ENCODE assay signal across 8 mouse cellular contexts in genomic region chr11:118740001-118740400, GRCm38 (mm10).
DNase-seq lines count a peak whose midpoint lies in the region; ATAC-seq and TF ChIP-seq lines count a peak whose summit lies in the region.

No protein-coding gene starts in this region.

- WGBS in midbrain, embryonic 13.5 days, result 14% methylated on average over 6 of the region's 6 CpGs

- H3K9me3 ChIP-seq in midbrain, embryonic 13.5 days, result no peaks in the 10 kb centered on the region

- peak overlapping the region; percentile 77 for H3K27ac ChIP-seq in left cerebral cortex, adult 2 months
- no peak overlapping the region for H3K27ac ChIP-seq in midbrain, embryonic 13.5 days

- 0 out of 2 replicates have a peak, but pooled peaks have one; percentile 12 for ATAC-seq in midbrain, embryonic 13.5 days

- 0 out of 2 replicates have a peak overlapping the region, but pooled peaks have one; percentile 30 for H3K9ac ChIP-seq in midbrain, embryonic 13.5 days (replicated peaks)

- peak overlapping the region; percentile 41; the same call in 1 of the 2 replicates for H3K4me2 ChIP-seq in midbrain, embryonic 13.5 days (replicated peaks)

- H3K36me3 ChIP-seq in midbrain, embryonic 13.5 days, result no peaks in the 10 kb centered on the region

- H3K4me3 ChIP-seq in left cerebral cortex, adult 2 months, result no peak overlapping the region
- H3K4me3 ChIP-seq in midbrain, embryonic 13.5 days (replicated peaks), result no peak overlapping the region

- TF ChIP-seq CTCF in left cerebral cortex, adult 2 months (IDR thresholded peaks at IDR 0.05), result peak; percentile 83

- peak; percentile 73 to 76 for DNase-seq in left cerebral cortex, adult 18-20 months (ENCODE audit: low spot score in 2 of 2)
- no peak for DNase-seq in left cerebral cortex, adult 11 months (ENCODE audit: low spot score)
- peak; percentile 32 to 51 for DNase-seq in adrenal gland, postnatal 4 days (ENCODE audit: low spot score in 2 of 2)
- peak; percentile 11 for DNase-seq in fibroblast of lung, adult 2 months (ENCODE audit: low read depth)
- peak; percentile 42 for DNase-seq in heart, postnatal 25 days (ENCODE audit: low spot score)
- peak; percentile 77 to 78 for DNase-seq in left cerebral cortex, adult 2 months (ENCODE audit: extremely low spot score in 1 of 2, low spot score in 2 of 2)
- DNase-seq in spleen, postnatal 10 days (ENCODE audit: low spot score in 2 of 2), result peak; percentile 10 to 54

- H3K4me1 ChIP-seq in midbrain, embryonic 13.5 days (replicated peaks), result peaks cover 63% of the 10 kb centered on the region

- H3K27me3 ChIP-seq in midbrain, embryonic 13.5 days, result 0 out of 2 replicates have a peak, but pooled peaks cover 3% of the 10 kb centered on the region

- intact Hi-C loops in heart, postnatal 25 days (cut with DNase I), result loop anchor here (2.0 to 5.0 kb wide), 4 partner anchors 168 to 293 kb away; no protein-coding TSS in a partner anchor
- intact Hi-C loops in left cerebral cortex, adult 2 months (cut with DNase I), result loop anchor here (5.0 kb wide), 1 partner anchor 237 kb away; no protein-coding TSS in a partner anchor
